Mouse (Mus musculus): ENCODE data around the gene Pim1. TPM values are rescaled to one million over a fixed set of nuclear protein-coding genes. Genes with fewer than 3 reads are reported as not detected.
A peak's percentile ranks its signal among the peaks of the same experiment; 100 is the strongest.
"Not testable (repeated sequence)": the region's sequence is repeated elsewhere in the genome, so short reads cannot be mapped to it uniquely, and the experiment has no call there.

The Pim1 gene
- polyA plus RNA-seq, 1 experiment from 2014 or later: 57.1 TPM

DNA sequence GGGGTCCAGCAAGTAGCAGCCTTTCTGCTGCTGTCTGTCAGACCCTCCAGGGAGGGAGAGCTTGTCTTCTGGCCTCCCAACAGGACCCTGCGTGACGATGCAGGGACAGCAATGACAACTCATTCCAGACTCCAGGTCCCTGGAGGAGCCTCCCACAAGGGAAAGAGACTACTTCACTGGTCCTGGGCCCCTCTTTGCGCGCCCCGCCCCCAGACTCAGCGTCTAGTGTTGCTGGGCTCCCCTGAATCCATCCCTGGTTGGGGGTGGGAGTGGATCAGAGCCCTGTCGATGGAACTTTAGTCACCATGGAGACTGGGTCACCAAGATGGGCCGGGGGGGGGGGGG is 4.2 kb downstream of the Pim1 start:
- TF ChIP-seq CTCF (IDR thresholded peaks at IDR 0.05; ENCODE audit: low read depth): no peak
- TF ChIP-seq EP300 (IDR thresholded peaks at IDR 0.05; ENCODE audit: low read depth): no peak
- peak overlapping the region; percentile 99 for H3K27ac ChIP-seq (ENCODE audit: low read depth)
- DNase-seq (no peak), ATAC-seq (no peak)
- no peaks in the 10 kb centered on the region for H3K9me3 ChIP-seq (ENCODE audit: low read length)
- no peaks in the 10 kb centered on the region for H3K27me3 ChIP-seq (ENCODE audit: insufficient read depth, low read length)
- peak overlapping the region; percentile 96 for H3K4me3 ChIP-seq (ENCODE audit: low read depth, low read length)
- H3K9ac ChIP-seq (replicated peaks): peak overlapping the region; percentile 100
- H3K4me2 ChIP-seq (ENCODE audit: low read depth, low read length): peak overlapping the region; percentile 89
- peaks cover 34% of the 10 kb centered on the region for H3K36me3 ChIP-seq (replicated peaks; ENCODE audit: insufficient read depth, low read length)
- 49% methylated on average over 7 of the region's 8 CpGs for WGBS (ENCODE audit: insufficient replicate concordance)
- H3K4me1 ChIP-seq (ENCODE audit: insufficient read depth): peaks cover 38% of the 10 kb centered on the region

DNA sequence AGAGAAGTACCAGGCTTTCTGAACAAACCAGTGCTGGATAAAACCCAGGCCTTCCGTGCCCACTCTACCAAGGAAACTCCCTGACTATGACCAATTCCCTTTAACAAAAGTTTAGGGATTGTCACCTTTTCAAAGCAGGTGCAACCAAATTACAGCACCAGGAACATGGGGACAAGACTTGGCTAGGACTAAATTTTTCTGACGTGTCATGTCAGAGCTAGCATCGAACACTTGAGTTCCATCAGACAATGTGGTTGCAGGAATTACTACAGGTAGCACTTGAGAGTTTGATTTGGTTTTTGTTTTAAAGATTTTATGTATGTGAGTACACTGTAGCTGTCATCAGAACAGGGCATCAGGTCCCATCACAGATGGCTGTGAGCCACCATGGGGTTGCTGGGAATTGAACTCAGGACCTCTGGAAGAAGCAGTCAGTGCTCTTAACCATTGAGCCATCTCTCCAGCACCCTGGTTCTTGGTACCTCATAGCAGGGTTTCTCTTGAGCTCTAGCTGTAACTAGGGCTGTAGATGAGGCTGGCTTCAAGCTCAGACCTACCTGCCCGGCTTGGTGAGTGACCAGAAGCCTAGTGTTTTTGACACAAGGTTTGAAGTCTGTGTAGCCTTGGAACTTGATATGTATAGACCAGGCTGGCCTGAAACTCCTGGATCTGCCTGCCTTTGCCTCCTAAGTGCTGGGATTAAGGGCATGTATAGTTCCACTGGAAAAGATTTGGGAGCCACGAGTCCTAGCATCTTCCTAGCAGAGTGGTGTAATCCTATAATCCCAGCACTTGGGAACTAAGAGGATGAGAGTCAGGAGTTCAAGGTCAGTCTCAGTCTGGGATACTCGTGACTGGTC is 5.9 kb downstream of the Pim1 start:
- Histone ChIP-seq H3K4me1 (ENCODE audit: insufficient read depth) (peaks cover 55% of the 10 kb centered on the region), H3K9ac (replicated peaks) (peak overlapping the region; percentile 19)

DNA sequence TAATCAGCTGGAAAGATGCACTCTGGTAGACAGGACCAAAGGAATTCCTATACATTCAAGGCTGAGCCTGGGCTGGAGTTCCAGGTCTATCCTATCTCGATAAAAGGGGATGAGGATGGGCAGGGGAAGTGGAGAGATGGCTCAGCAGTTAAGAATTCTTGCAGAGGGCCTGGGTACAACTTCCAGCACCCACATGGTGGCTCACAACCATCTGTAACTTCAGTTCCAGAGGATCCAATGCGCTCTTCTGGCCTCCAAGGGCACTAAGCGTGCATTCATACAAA is 6.5 kb downstream of the Pim1 start:
- DNase-seq (no peak), ATAC-seq (no peak)
- H3K4me1 ChIP-seq (ENCODE audit: insufficient read depth): peaks cover 60% of the 10 kb centered on the region
- no peak for TF ChIP-seq CTCF (IDR thresholded peaks at IDR 0.05; ENCODE audit: low read depth)
- TF ChIP-seq EP300 (IDR thresholded peaks at IDR 0.05; ENCODE audit: low read depth): 0 out of 2 replicates have a peak, but pooled peaks have one; percentile 32
- H3K9ac ChIP-seq (replicated peaks): 0 out of 2 replicates have a peak overlapping the region, but pooled peaks have one; percentile 19
- H3K36me3 ChIP-seq (replicated peaks; ENCODE audit: insufficient read depth, low read length): peaks cover 26% of the 10 kb centered on the region
- no peaks in the 10 kb centered on the region for H3K27me3 ChIP-seq (ENCODE audit: insufficient read depth, low read length)
- WGBS (ENCODE audit: insufficient replicate concordance): 77% methylated on average over 3 of the region's 3 CpGs
- no peak overlapping the region for H3K4me2 ChIP-seq (ENCODE audit: low read depth, low read length)
- peak overlapping the region; percentile 84 for H3K27ac ChIP-seq (ENCODE audit: low read depth)
- H3K9me3 ChIP-seq (ENCODE audit: low read length): no peaks in the 10 kb centered on the region
- H3K4me3 ChIP-seq (ENCODE audit: low read depth, low read length): no peak overlapping the region

More for the DNA sequence above, 5.9 kb downstream of the Pim1 start:
- H3K4me3 ChIP-seq (ENCODE audit: low read depth, low read length): no peak overlapping the region
- no peaks in the 10 kb centered on the region for H3K27me3 ChIP-seq (ENCODE audit: insufficient read depth, low read length)
- peaks cover 32% of the 10 kb centered on the region for H3K36me3 ChIP-seq (replicated peaks; ENCODE audit: insufficient read depth, low read length)
- no peak for TF ChIP-seq CTCF (IDR thresholded peaks at IDR 0.05; ENCODE audit: low read depth)
- peak; percentile 14; the same call in 1 of the 2 replicates for TF ChIP-seq EP300 (IDR thresholded peaks at IDR 0.05; ENCODE audit: low read depth)
- peak overlapping the region; percentile 84 for H3K27ac ChIP-seq (ENCODE audit: low read depth)
- H3K9me3 ChIP-seq (ENCODE audit: low read length): no peaks in the 10 kb centered on the region
- no peak; the same call in 1 of the 2 replicates for ATAC-seq
- no peak for DNase-seq
- H3K4me2 ChIP-seq (ENCODE audit: low read depth, low read length): peak overlapping the region; percentile 7; the same call in 1 of the 2 replicates
- WGBS (ENCODE audit: insufficient replicate concordance): 71% methylated on average over 6 of the region's 6 CpGs

DNA sequence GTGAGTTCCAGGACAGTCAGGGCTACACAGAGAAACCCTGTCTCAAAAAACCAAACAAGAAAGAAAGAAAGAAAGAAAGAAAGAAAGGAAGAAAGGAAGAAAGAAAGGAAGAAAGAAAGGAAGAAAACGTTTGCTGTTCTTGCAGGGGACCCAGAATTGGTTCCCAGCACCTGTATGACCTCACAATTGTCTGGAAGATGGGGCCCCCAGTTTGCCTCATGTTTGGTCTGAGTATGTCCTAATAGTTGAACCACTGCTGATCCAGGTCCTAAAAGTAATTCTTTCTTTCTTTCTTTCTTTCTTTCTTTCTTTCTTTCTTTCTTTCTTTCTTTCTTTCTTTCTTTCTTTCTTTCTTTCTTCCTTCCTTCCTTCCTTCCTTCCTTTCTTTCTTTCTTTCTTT is 6.9 kb downstream of the Pim1 start:
- peaks cover 26% of the 10 kb centered on the region for H3K36me3 ChIP-seq (replicated peaks; ENCODE audit: insufficient read depth, low read length)
- not testable (repeated sequence) for H3K27me3 ChIP-seq (ENCODE audit: insufficient read depth, low read length); H3K4me3 ChIP-seq (ENCODE audit: low read depth, low read length); ATAC-seq; DNase-seq; H3K4me2 ChIP-seq (ENCODE audit: low read depth, low read length); H3K9me3 ChIP-seq (ENCODE audit: low read length); H3K9ac ChIP-seq (replicated peaks)
- peak overlapping the region; percentile 84 for H3K27ac ChIP-seq (ENCODE audit: low read depth)
- 46% methylated on average over 1 of the region's 1 CpGs for WGBS (ENCODE audit: insufficient replicate concordance)
- H3K4me1 ChIP-seq (ENCODE audit: insufficient read depth): peaks cover 65% of the 10 kb centered on the region

DNA sequence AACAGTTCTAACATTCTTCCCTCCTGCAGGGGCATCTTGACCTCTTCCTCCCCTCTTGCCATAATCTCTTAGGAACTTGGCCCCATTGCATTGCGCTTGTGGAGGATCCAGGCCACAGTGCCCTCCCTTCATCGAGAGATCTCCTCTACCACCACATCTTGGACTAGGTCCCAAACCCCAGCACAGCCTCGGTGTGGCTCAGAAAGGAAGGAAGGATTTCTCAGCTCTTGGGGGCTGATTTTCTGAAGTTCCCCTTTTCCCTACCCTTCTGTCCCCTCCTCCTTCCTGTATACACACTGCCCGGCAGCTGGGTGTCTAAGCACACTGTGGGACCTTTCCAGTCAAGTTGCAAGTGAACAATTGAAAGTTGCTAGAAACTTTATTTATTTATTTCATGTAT is 7.5 kb downstream of the Pim1 start:
- Histone ChIP-seq H3K4me1 (ENCODE audit: insufficient read depth) (peaks cover 70% of the 10 kb centered on the region), H3K36me3 (replicated peaks; ENCODE audit: insufficient read depth, low read length) (peaks cover 25% of the 10 kb centered on the region), H3K27ac (ENCODE audit: low read depth) (peak overlapping the region; percentile 84), H3K4me3 (ENCODE audit: low read depth, low read length) (no peak overlapping the region), H3K4me2 (ENCODE audit: low read depth, low read length) (no peak overlapping the region; the same call in 1 of the 2 replicates), H3K9me3 (ENCODE audit: low read length) (no peaks in the 10 kb centered on the region), H3K27me3 (ENCODE audit: insufficient read depth, low read length) (no peaks in the 10 kb centered on the region), H3K9ac (replicated peaks) (peak overlapping the region; percentile 5; the same call in 1 of the 2 replicates)
- TF ChIP-seq EP300 (IDR thresholded peaks at IDR 0.05; ENCODE audit: low read depth) (peak; percentile 23; the same call in 1 of the 2 replicates), CTCF (IDR thresholded peaks at IDR 0.05; ENCODE audit: low read depth) (no peak)
- DNase-seq: peak; percentile 60
- no peak for ATAC-seq
- WGBS (ENCODE audit: insufficient replicate concordance): 22% methylated on average over 4 of the region's 4 CpGs

DNA sequence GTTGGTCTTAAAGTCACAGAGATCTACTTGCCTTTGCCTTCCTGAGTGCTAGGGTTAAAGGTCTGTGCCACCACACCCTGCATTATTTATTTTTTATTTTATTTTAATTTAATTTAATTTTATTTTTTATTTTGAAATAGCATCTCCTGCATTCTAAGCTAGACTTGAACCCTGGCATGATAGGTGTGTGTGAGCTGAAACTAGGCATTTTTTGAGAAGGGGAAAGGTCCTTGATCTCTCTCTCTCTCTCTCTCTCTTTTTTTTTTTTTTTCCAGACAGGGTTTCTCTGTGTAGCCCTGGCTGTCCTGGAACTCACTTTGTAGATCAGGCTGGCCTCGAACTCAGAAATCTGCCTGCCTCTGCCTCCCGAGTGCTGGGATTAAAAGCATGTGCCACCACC is 8.4 kb downstream of the Pim1 start:
- not testable (repeated sequence) for H3K9ac ChIP-seq (replicated peaks); H3K4me2 ChIP-seq (ENCODE audit: low read depth, low read length); H3K4me3 ChIP-seq (ENCODE audit: low read depth, low read length); DNase-seq; H3K27me3 ChIP-seq (ENCODE audit: insufficient read depth, low read length); H3K9me3 ChIP-seq (ENCODE audit: low read length); ATAC-seq
- 78% methylated on average over 2 of the region's 2 CpGs for WGBS (ENCODE audit: insufficient replicate concordance)
- peaks cover 68% of the 10 kb centered on the region for H3K4me1 ChIP-seq (ENCODE audit: insufficient read depth)
- H3K27ac ChIP-seq (ENCODE audit: low read depth): peak overlapping the region; percentile 84
- peaks cover 15% of the 10 kb centered on the region for H3K36me3 ChIP-seq (replicated peaks; ENCODE audit: insufficient read depth, low read length)

All from liver, postnatal 0 days (tissue).